Mouse (Mus musculus): ENCODE measurements around the gene Bcar1. TPM values are rescaled to one million over a fixed set of nuclear protein-coding genes. Genes with fewer than 3 reads are reported as not detected.

Bcar1 gene
- polyA plus RNA-seq, 1 experiment = 0.07 TPM

DNA sequence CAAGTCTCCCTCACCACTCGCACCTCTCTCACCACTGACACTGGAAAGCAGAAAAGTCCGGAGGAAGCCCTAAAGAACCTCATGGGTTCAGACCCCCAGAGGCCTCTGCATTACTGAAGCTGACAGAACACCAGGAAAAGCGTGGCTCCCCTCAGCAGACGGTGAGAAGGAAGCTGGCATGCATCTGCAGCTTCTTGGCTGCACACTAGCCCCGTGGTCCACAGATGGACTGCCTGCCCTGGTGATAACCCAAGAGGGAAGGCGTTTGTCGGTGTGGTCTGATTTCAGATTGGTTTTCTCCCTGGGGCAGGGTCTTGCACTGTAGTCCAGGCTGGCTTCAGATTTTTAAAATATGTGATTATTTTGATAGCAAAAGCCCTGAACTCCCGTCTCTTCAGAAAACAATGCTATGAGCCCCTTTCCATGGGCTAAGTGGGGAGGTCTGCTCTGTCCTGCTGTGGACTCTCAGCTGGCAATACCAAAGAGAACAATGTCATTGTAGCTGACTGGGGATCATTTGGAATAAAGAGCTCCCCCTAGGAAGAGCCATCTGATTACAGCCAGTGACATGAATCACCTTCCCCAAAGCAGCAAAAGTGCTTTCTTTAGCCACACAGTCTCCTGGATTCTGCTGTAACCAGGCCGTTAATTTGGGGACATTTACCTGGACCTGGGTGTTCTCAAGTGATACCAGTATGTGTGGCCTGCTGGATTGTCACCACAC, 39.2 kb upstream of the Bcar1 start:
- Histone ChIP-seq H3K27me3 (ENCODE audit: control insufficient read depth) (no peaks in the 10 kb centered on the region), H3K36me3 (ENCODE audit: control insufficient read depth) (peaks cover 35% of the 10 kb centered on the region), H3K4me3 (replicated peaks) (no peak overlapping the region), H3K4me1 (ENCODE audit: control insufficient read depth) (no peaks in the 10 kb centered on the region), H3K9me3 (ENCODE audit: control insufficient read depth, low read length) (no peaks in the 10 kb centered on the region)
- TF ChIP-seq TAL1 (IDR thresholded peaks at IDR 0.05; ENCODE audit: low read length) (no peak), GATA1 (IDR thresholded peaks at IDR 0.05; ENCODE audit: low read length) (no peak)

GRCm38 (mm10) chr8:111782161-111782560, 38.6 kb upstream of the Bcar1 start:
- no peaks in the 10 kb centered on the region for H3K9me3 ChIP-seq (ENCODE audit: control insufficient read depth, low read length)
- no peaks in the 10 kb centered on the region for H3K27me3 ChIP-seq (ENCODE audit: control insufficient read depth)
- TF ChIP-seq GATA1 (IDR thresholded peaks at IDR 0.05; ENCODE audit: low read length) (no peak), TAL1 (IDR thresholded peaks at IDR 0.05; ENCODE audit: low read length) (no peak)
- peaks cover 33% of the 10 kb centered on the region for H3K36me3 ChIP-seq (ENCODE audit: control insufficient read depth)
- no peak overlapping the region for H3K4me3 ChIP-seq (replicated peaks)
- H3K4me1 ChIP-seq (ENCODE audit: control insufficient read depth) = no peaks in the 10 kb centered on the region

GRCm38 (mm10) chr8:111780697-111781424, 37.3 kb upstream of the Bcar1 start:
- no peaks in the 10 kb centered on the region for H3K9me3 ChIP-seq (ENCODE audit: control insufficient read depth, low read length)
- no peak overlapping the region for H3K4me3 ChIP-seq (replicated peaks)
- H3K36me3 ChIP-seq (ENCODE audit: control insufficient read depth) = peaks cover 34% of the 10 kb centered on the region
- H3K27me3 ChIP-seq (ENCODE audit: control insufficient read depth) = no peaks in the 10 kb centered on the region
- H3K4me1 ChIP-seq (ENCODE audit: control insufficient read depth) = no peaks in the 10 kb centered on the region
- TF ChIP-seq GATA1 (IDR thresholded peaks at IDR 0.05; ENCODE audit: low read length) (no peak), TAL1 (IDR thresholded peaks at IDR 0.05; ENCODE audit: low read length) (no peak)

GRCm38 (mm10) chr8:111779690-111780089, 36.1 kb upstream of the Bcar1 start:
- TF ChIP-seq TAL1 (IDR thresholded peaks at IDR 0.05; ENCODE audit: low read length) (no peak), GATA1 (IDR thresholded peaks at IDR 0.05; ENCODE audit: low read length) (no peak)
- no peaks in the 10 kb centered on the region for H3K4me1 ChIP-seq (ENCODE audit: control insufficient read depth)
- no peaks in the 10 kb centered on the region for H3K9me3 ChIP-seq (ENCODE audit: control insufficient read depth, low read length)
- H3K4me3 ChIP-seq (replicated peaks) = no peak overlapping the region
- H3K27me3 ChIP-seq (ENCODE audit: control insufficient read depth) = no peaks in the 10 kb centered on the region
- peaks cover 40% of the 10 kb centered on the region for H3K36me3 ChIP-seq (ENCODE audit: control insufficient read depth)

GRCm38 (mm10) chr8:111778801-111779200, 35.2 kb upstream of the Bcar1 start:
- no peaks in the 10 kb centered on the region for H3K4me1 ChIP-seq (ENCODE audit: control insufficient read depth)
- peaks cover 45% of the 10 kb centered on the region for H3K36me3 ChIP-seq (ENCODE audit: control insufficient read depth)
- H3K9me3 ChIP-seq (ENCODE audit: control insufficient read depth, low read length) = no peaks in the 10 kb centered on the region
- TF ChIP-seq GATA1 (IDR thresholded peaks at IDR 0.05; ENCODE audit: low read length) = no peak
- no peak for TF ChIP-seq TAL1 (IDR thresholded peaks at IDR 0.05; ENCODE audit: low read length)
- H3K4me3 ChIP-seq (replicated peaks) = no peak overlapping the region
- H3K27me3 ChIP-seq (ENCODE audit: control insufficient read depth) = no peaks in the 10 kb centered on the region

DNA sequence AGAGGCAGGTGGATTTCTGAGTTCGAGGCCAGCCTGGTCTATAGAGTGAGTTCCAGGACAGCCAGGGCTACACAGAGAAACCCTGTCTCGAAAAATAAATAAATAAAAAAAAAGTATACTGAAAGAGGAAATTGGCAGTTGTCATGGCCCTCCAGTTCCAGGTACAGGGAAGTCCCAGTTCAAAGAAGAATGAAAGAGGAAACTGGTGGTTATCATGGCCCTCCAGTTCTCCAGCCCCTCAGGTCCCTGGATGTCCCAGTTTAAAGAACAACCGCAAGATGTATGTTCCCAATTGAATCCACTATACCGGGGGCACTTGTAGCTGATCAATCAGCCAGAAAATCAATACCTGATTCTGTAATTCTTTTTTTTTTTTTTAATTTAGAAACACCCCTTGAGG, 32.9 kb upstream of the Bcar1 start:
- H3K4me3 ChIP-seq (replicated peaks) = no peak overlapping the region
- peaks cover 50% of the 10 kb centered on the region for H3K36me3 ChIP-seq (ENCODE audit: control insufficient read depth)
- H3K27me3 ChIP-seq (ENCODE audit: control insufficient read depth) = no peaks in the 10 kb centered on the region
- TF ChIP-seq GATA1 (IDR thresholded peaks at IDR 0.05; ENCODE audit: low read length) (no peak), TAL1 (IDR thresholded peaks at IDR 0.05; ENCODE audit: low read length) (no peak)
- no peaks in the 10 kb centered on the region for H3K9me3 ChIP-seq (ENCODE audit: control insufficient read depth, low read length)
- no peaks in the 10 kb centered on the region for H3K4me1 ChIP-seq (ENCODE audit: control insufficient read depth)

DNA sequence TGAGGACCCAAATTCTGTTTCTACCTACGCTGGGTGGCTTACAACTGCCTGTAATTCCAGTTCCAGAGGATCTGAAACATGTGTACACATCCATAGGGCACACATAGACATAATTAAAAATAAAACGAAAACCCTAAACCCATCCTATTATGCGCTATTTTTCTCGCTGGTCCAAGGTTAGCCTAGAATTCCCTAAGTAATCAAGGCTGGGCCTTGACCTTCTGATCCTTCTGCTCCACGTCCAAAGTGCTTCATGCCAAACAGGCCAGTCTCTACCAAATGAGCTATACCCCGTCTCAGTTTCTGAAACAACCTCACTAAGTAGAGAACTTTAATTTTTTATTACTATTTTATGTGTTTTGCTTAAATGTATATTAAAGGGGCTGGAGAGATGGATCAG, 32.2 kb upstream of the Bcar1 start:
- H3K36me3 ChIP-seq (ENCODE audit: control insufficient read depth) = peaks cover 52% of the 10 kb centered on the region
- TF ChIP-seq TAL1 (IDR thresholded peaks at IDR 0.05; ENCODE audit: low read length) (no peak), GATA1 (IDR thresholded peaks at IDR 0.05; ENCODE audit: low read length) (no peak)
- H3K27me3 ChIP-seq (ENCODE audit: control insufficient read depth) = no peaks in the 10 kb centered on the region

GRCm38 (mm10) chr8:111773476-111773875, 29.9 kb upstream of the Bcar1 start:
- TF ChIP-seq TAL1 (IDR thresholded peaks at IDR 0.05; ENCODE audit: low read length) = no peak
- no peak for TF ChIP-seq GATA1 (IDR thresholded peaks at IDR 0.05; ENCODE audit: low read length)
- H3K4me3 ChIP-seq (replicated peaks) = no peak overlapping the region
- peaks cover 51% of the 10 kb centered on the region for H3K36me3 ChIP-seq (ENCODE audit: control insufficient read depth)
- peaks cover 9% of the 10 kb centered on the region for H3K4me1 ChIP-seq (ENCODE audit: control insufficient read depth)
- H3K9me3 ChIP-seq (ENCODE audit: control insufficient read depth, low read length) = no peaks in the 10 kb centered on the region
- H3K27me3 ChIP-seq (ENCODE audit: control insufficient read depth) = no peaks in the 10 kb centered on the region

More for the DNA sequence above, 32.2 kb upstream of the Bcar1 start:
- no peaks in the 10 kb centered on the region for H3K9me3 ChIP-seq (ENCODE audit: control insufficient read depth, low read length)
- H3K4me3 ChIP-seq (replicated peaks) = no peak overlapping the region
- H3K4me1 ChIP-seq (ENCODE audit: control insufficient read depth) = no peaks in the 10 kb centered on the region

DNA sequence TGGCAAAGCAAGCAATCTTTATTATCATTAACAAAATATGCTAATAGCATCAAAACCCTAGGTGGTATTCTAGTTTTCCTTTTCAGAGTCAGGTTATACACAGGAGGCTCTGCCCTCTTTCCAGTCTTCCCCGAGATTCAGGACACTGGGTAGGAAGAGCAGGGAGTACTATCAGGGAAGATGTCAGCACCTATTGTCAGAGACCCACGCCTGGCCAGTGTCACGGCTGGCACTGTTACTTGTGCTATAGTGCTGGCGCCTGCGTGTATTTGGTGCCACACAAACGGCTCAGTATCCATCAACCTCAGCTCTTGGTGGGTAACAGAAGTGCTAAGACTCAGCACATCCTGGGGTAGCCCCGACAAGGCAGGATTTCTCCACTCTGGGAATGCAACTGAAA, 29.4 kb upstream of the Bcar1 start:
- H3K36me3 ChIP-seq (ENCODE audit: control insufficient read depth) = peaks cover 51% of the 10 kb centered on the region

More for the DNA sequence above, 29.4 kb upstream of the Bcar1 start:
- H3K9me3 ChIP-seq (ENCODE audit: control insufficient read depth, low read length) = no peaks in the 10 kb centered on the region
- TF ChIP-seq GATA1 (IDR thresholded peaks at IDR 0.05; ENCODE audit: low read length) (no peak), TAL1 (IDR thresholded peaks at IDR 0.05; ENCODE audit: low read length) (no peak)
- peaks cover 9% of the 10 kb centered on the region for H3K4me1 ChIP-seq (ENCODE audit: control insufficient read depth)
- no peaks in the 10 kb centered on the region for H3K27me3 ChIP-seq (ENCODE audit: control insufficient read depth)
- H3K4me3 ChIP-seq (replicated peaks) = no peak overlapping the region

Data from erythroblast, embryonic 14.5 days (primary cell).